Comparison of ENCODE assay signal across 10 mouse cellular contexts in the genomic region with DNA sequence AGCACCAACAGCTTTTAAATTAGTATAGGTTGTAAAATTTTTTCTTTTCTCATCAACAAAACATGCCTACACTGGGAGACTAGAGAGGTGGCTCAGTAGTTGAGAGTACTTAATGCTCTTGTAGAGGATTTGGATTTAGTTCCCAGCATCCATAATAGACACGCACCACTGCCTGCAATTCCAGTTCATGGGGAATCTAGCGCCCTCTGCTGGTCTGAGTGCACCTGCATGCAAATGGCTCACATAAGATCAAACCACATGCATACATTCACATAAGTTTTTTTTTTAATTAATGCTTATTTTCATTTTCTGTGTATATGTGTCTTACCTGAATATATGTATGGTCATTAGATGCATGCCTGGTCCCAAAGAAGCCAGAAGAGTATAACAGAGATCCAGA. TPM values are rescaled to one million over a fixed set of nuclear protein-coding genes. Genes with fewer than 3 reads are reported as not detected.
DNase-seq lines count a peak whose midpoint lies in the region; ATAC-seq and TF ChIP-seq lines count a peak whose summit lies in the region.
"Had no signal": no experiment of that assay in that cellular context is flagged by ENCODE, and none has a peak within 500 bp of the region (broad histone marks: within the 10 kb centered on the region; RNA-seq: fewer than 3 reads in every experiment).

No protein-coding gene starts in this region.

- TF ChIP-seq CTCF in gastrocnemius, adult 2 months (IDR thresholded peaks at IDR 0.05), result peak; percentile 74
- TF ChIP-seq CTCF in thymus, adult 2 months (IDR thresholded peaks at IDR 0.05; ENCODE audit: borderline replicate concordance, control insufficient read depth, extremely low read depth, insufficient read depth, low read length, poor library complexity), result no peak
- peak; percentile 72 for TF ChIP-seq CTCF in lung, postnatal 0 days (IDR thresholded peaks at IDR 0.05)

- H3K27me3 ChIP-seq in thymus, adult 2 months (ENCODE audit: control insufficient read depth, insufficient read depth, low read length), result no peaks in the 10 kb centered on the region; the same call in 1 of the 2 replicates
- H3K27me3 ChIP-seq in lung, postnatal 0 days (replicated peaks; ENCODE audit: insufficient read depth, low read length), result no peaks in the 10 kb centered on the region

- no peak for TF ChIP-seq EP300 in lung, postnatal 0 days (IDR thresholded peaks at IDR 0.05)

- TF ChIP-seq POLR2A in thymus, adult 2 months (IDR thresholded peaks at IDR 0.05; ENCODE audit: control insufficient read depth, extremely low read depth, insufficient read depth, low read length, poor library complexity), result no peak

- ATAC-seq in lung, postnatal 0 days, result no peak

- intact Hi-C loops in gastrocnemius, adult 2 months (cut with DNase I), result loop anchor here (5.0 kb wide), 1 partner anchor 40 kb away; no protein-coding TSS in a partner anchor

- H3K9ac ChIP-seq in lung, postnatal 0 days (replicated peaks; ENCODE audit: low read depth), result no peak overlapping the region
- H3K9ac ChIP-seq: embryonic facial prominence, embryonic 15.5 days had no signal

- whole genome bisulfite sequencing in thymus, adult 2 months, result 30% methylated on average over 2 of the region's 2 CpGs
- WGBS in lung, postnatal 0 days, result 36% methylated on average over 2 of the region's 2 CpGs

- no peaks in the 10 kb centered on the region for H3K9me3 ChIP-seq in lung, postnatal 0 days (ENCODE audit: low read length)
- H3K9me3 ChIP-seq: embryonic facial prominence, embryonic 15.5 days had no signal

- no peak overlapping the region for H3K4me2 ChIP-seq in lung, postnatal 0 days (replicated peaks; ENCODE audit: low read depth, low read length)
- H3K4me2 ChIP-seq: embryonic facial prominence, embryonic 15.5 days had no signal

- no peak overlapping the region for H3K4me3 ChIP-seq in gastrocnemius, adult 2 months
- no peak overlapping the region for H3K4me3 ChIP-seq in thymus, adult 2 months (ENCODE audit: control insufficient read depth, insufficient read depth, low read length)
- no peak overlapping the region for H3K4me3 ChIP-seq in lung, postnatal 0 days (ENCODE audit: low read depth, low read length)
- H3K4me3 ChIP-seq: embryonic facial prominence, embryonic 15.5 days had no signal

- H3K27ac ChIP-seq in gastrocnemius, adult 2 months, result no peak overlapping the region
- H3K27ac ChIP-seq in thymus, adult 2 months (ENCODE audit: control insufficient read depth, insufficient read depth, low read length), result no peak overlapping the region
- no peak overlapping the region for H3K27ac ChIP-seq in lung, postnatal 0 days (ENCODE audit: low read length)
- H3K27ac ChIP-seq: embryonic facial prominence, embryonic 15.5 days had no signal

- peak; percentile 61 for DNase-seq in gastrocnemius, adult 2 months
- DNase-seq in gastrocnemius, postnatal 25 days, result no peak
- DNase-seq in thymus, adult 2 months, result peak; percentile 22
- no peak for DNase-seq in thymus, adult 18-20 months
- DNase-seq in c-Kit-positive CD71-positive TER-119-positive erythroid progenitor cells, embryonic 14.5 days (ENCODE audit: low spot score), result peak; percentile 37
- DNase-seq in lung, postnatal 0 days (ENCODE audit: low spot score), result no peak
- no peak for DNase-seq in layer of hippocampus, adult 8-10 months (ENCODE audit: low spot score in 2 of 2)
- no peak for DNase-seq in layer of hippocampus, adult 9-10 months (ENCODE audit: low spot score)

- no peaks in the 10 kb centered on the region for H3K36me3 ChIP-seq in thymus, adult 2 months (ENCODE audit: control insufficient read depth, insufficient read depth, low read length)
- no peaks in the 10 kb centered on the region for H3K36me3 ChIP-seq in lung, postnatal 0 days (ENCODE audit: insufficient read depth, low read length)
- H3K36me3 ChIP-seq: embryonic facial prominence, embryonic 15.5 days had no signal

- peaks cover 9% of the 10 kb centered on the region; the same call in 1 of the 2 replicates for H3K4me1 ChIP-seq in thymus, adult 2 months (replicated peaks; ENCODE audit: control insufficient read depth, insufficient read depth, low read length)
- no peaks in the 10 kb centered on the region for H3K4me1 ChIP-seq in lung, postnatal 0 days (ENCODE audit: insufficient read depth, low read depth, low read length)
- H3K4me1 ChIP-seq: embryonic facial prominence, embryonic 15.5 days had no signal

RNA-seq across cellular contexts. Expression of gene Nlrp12, which starts 13.2 kb away (rescaled TPM):
- not detected for total RNA-seq in gastrocnemius, adult 2 months (2021)
- total RNA-seq in gastrocnemius, postnatal 25 days (2021), result not detected
- 0.11 and 0.13 TPM in 2 replicates for polyA plus RNA-seq in thymus, adult 2 months (2012; rRNA removed)
- polyA plus RNA-seq in lung, postnatal 0 days (2015; fragmentation: Nextera tagmentation; extraction: Ambion mirVana), result 0.19 and 0.21 TPM in 2 replicates
- total RNA-seq in layer of hippocampus, adult 8-10 months (2022), result under 1 TPM in 1 of 4 experiments, not detected in 3; 0.09 TPM
- polyA plus RNA-seq: embryonic facial prominence, embryonic 15.5 days; limb, embryonic 14.5 days had no signal

RNA-seq across cellular contexts. Expression of gene Myadm, which starts 26.1 kb away (rescaled TPM):
- 10 to 100 TPM; 17.8 to 37.2 TPM for total RNA-seq in gastrocnemius, adult 2 months (2021)
- total RNA-seq in gastrocnemius, postnatal 25 days (2021), result 10 to 100 TPM; 31.7 to 45.4 TPM
- polyA plus RNA-seq in thymus, adult 2 months (2012; rRNA removed), result 62.1 and 86.4 TPM in 2 replicates
- polyA plus RNA-seq in lung, postnatal 0 days (2015; fragmentation: Nextera tagmentation; extraction: Ambion mirVana), result 142 and 144 TPM in 2 replicates
- total RNA-seq in layer of hippocampus, adult 8-10 months (2022), result 10 to 100 TPM; 57.2 to 68.4 (median 58.8) TPM

RNA-seq across cellular contexts. Expression of gene Prkcg, which starts 26.2 kb away (rescaled TPM):
- under 1 TPM; 0.78 to 0.84 TPM for total RNA-seq in gastrocnemius, adult 2 months (2021)
- 1 to 10 TPM; 1.3 TPM for total RNA-seq in gastrocnemius, postnatal 25 days (2021)
- polyA plus RNA-seq in thymus, adult 2 months (2012; rRNA removed), result 0.86 and 0.94 TPM in 2 replicates
- 0.21 and 0.58 TPM in 2 replicates for polyA plus RNA-seq in lung, postnatal 0 days (2015; fragmentation: Nextera tagmentation; extraction: Ambion mirVana)
- 100 to 1,000 TPM; 458 to 553 (median 501) TPM for total RNA-seq in layer of hippocampus, adult 8-10 months (2022)

Comparison
In these comparisons a context has a peak if more than half of its experiments do, and no peak if none do; other contexts are left out.
1. DNase-seq: peak in gastrocnemius, adult 2 months (single experiment), thymus, adult 2 months (single experiment) and c-Kit-positive CD71-positive TER-119-positive erythroid progenitor cells, embryonic 14.5 days (single experiment); none in gastrocnemius, postnatal 25 days (single experiment), thymus, adult 18-20 months (0 of 2), lung, postnatal 0 days (single experiment), layer of hippocampus, adult 8-10 months (0 of 2) and layer of hippocampus, adult 9-10 months (single experiment).
2. RNA of gene Prkcg, which starts 26.2 kb away (total RNA-seq): 458 to 553 TPM in layer of hippocampus, adult 8-10 months; 1.3 TPM in gastrocnemius, postnatal 25 days and 0.78 to 0.84 TPM in gastrocnemius, adult 2 months; every median in the first group is over 100 times any median in the second.